Mouse (Mus musculus) embryonic fibroblast, embryonic 13.5 days (primary cell): ENCODE measurements around the gene Rtl10.

Experiments
- CTCF ChIP-seq: IDR thresholded peaks from 2 replicates; pipeline ENCODE4 v1.5.1; 2011; ENCODE audit warnings: mild to moderate bottlenecking, control low read depth, low read length, moderate library complexity, borderline replicate concordance; ENCODE audit not compliant: insufficient read depth
- POLR2A ChIP-seq: IDR thresholded peaks from 2 replicates; pipeline ENCODE4 v1.6.1; 2011; ENCODE audit warnings: low read depth, mild to moderate bottlenecking, control low read depth, low read length, moderate library complexity

- TF ChIP-seq POLR2A (no peak), CTCF (no peak)
Measured at GRCm38 (mm10) chr16:18547891-18548290, 49.2 kb downstream of the Rtl10 start.
